Mouse (Mus musculus): Measurements from ENCODE around the gene Rbm26.

GRCm38 (mm10) chr14:105068060-105068459 lies 109.1 kb downstream of the Rbm26 start:
- no peak for TF ChIP-seq CTCF (IDR thresholded peaks at IDR 0.05; ENCODE audit: low read depth)
- no peak for TF ChIP-seq EP300 (IDR thresholded peaks at IDR 0.05; ENCODE audit: low read depth)

Measured in heart, postnatal 0 days (tissue).